Mouse (Mus musculus): ENCODE results near the gene C1qbp. TPM values are rescaled to one million over a fixed set of nuclear protein-coding genes. Genes with fewer than 3 reads are reported as not detected.

The C1qbp gene
- total RNA-seq, 4 experiments from 2014 or later, result 205 to 232 (median 222) TPM

- no peak for DNase-seq (ENCODE audit: low spot score)
These were observed 8.9 kb downstream of the C1qbp start for GRCm38 (mm10) chr11:70973947-70974346.

DNA sequence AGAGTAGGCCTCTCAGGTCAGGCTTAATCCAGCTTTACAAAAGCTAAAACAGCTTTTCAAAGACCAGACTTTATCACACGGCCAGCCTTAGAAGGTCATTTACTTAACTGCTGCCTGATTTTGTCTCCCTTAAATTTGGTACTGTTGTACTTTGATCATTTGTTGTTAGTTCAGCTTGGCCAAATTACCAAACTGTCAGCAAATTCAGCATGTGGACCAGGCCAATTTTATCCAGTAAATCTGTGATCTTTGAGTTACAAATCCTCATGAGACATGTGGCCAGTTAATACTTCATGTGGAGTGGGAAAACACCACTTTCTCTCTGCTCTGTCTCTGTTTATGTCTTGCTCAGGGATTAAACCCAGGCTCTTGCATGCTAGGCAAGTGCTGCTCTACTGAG is 10.2 kb downstream of the C1qbp start:
- no peak for DNase-seq (ENCODE audit: low spot score)

DNA sequence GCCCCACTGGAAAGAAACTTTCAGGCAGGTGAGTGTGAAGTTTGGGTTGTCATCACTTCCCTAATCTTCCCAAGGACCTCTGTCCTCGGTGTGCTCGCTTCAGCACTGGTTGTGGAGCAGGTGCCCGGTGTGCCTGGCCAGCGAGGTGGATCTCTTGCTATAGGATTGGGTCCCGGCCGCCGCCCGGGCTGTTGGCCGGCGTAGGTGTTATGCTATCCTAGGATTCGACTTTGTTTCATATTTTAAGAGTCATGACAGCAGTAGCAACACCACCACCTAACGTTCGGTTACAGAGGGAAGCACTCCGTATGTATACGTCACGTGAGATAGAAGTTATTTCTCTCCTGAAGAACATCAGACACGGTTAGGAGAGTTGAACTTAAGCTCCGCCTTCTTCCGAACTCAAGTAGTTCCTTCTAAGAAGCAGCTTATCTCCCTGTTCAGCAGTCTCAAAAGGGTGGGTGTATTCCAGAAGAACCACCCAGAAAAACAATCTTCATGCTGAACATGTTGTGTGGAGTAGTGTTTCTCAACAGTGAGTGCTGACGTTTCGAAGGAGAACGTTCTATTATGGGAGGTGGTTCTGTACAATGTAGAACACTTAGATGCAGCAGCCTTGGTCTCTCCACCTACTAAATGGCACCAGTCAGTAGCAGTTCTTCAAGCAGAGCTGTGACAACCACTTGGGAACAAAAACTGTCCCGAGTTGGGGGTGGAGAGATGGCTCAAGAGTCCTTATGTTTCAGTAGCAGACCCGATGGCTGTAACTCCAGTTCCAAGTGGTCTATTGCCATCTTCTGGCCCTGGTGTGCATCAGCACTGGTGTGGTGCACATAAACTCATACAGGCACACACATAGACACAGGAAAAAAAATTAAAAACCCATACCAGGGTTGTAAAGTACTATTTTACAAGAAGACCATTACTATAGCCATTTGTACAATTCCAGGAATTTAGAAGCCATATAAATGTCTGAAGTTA is 12.0 kb downstream of the C1qbp start:
- DNase-seq (ENCODE audit: low spot score), result no peak

- peak; percentile 95 for DNase-seq (ENCODE audit: low spot score)
These were observed 12.8 kb downstream of the C1qbp start, which contains the start of the genes Nup88 and Rpain for GRCm38 (mm10) chr11:70969821-70970559. Gene Nup88 (minus strand): TSS chr11:70969973. Gene Rpain (plus strand): TSS chr11:70970213.

DNA sequence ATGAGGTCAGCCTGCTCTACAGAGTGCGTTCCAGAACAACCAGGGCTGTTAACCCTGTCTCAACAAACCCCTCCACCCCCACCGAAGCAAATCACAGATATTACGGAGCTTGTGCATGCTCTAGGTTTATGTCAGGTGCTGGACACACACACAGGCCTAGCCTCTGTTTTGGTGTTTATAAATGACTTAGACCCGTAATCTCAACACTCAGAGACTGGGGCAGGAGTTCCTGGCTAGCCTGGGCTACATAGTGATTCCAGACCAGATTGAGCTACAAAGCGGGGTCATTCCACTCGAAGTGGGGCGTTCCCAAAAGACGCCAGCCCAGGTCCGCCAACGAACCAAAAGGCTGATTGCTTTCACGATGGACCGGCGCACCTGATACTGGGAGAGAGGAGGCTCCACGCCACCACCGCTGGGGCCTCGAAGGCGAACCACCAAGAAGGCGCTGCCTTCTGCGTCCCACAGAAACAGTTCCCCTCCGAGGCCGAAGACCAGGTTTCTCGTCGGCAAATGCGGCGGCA is 13.5 kb downstream of the C1qbp start:
- no peak for DNase-seq (ENCODE audit: low spot score)

DNA sequence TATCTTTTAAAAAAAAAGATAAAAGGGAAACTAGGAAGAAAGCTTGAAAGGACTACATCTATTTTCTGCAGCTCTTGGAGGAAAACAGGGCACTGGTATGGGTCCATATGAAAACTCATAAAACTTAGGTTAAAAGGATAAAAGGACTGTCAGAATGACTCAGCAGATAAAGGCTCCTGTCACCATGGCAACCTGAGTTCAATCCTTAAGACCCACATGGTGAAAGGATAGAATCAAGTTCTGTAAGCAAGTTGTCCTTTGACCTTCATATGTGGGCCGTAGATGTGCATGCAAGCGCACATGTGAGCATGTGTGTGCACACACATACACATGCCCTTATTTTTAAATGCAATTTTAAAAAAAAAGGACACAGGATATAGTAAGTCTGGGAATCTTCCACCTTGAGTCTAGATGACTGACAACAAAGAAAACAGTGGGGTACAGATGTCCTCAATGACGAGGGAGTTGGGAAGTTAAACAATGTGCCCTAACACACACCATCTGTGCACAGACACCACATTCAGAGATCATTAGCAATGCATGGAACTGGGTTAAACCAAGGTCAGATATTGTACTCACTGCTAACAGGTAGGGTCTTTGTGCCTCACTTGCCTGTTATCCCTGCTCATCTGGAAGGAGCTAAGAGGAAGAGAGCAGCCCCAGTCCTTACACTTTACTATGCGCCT is 18.5 kb downstream of the C1qbp start:
- DNase-seq (ENCODE audit: low spot score), result no peak

DNA sequence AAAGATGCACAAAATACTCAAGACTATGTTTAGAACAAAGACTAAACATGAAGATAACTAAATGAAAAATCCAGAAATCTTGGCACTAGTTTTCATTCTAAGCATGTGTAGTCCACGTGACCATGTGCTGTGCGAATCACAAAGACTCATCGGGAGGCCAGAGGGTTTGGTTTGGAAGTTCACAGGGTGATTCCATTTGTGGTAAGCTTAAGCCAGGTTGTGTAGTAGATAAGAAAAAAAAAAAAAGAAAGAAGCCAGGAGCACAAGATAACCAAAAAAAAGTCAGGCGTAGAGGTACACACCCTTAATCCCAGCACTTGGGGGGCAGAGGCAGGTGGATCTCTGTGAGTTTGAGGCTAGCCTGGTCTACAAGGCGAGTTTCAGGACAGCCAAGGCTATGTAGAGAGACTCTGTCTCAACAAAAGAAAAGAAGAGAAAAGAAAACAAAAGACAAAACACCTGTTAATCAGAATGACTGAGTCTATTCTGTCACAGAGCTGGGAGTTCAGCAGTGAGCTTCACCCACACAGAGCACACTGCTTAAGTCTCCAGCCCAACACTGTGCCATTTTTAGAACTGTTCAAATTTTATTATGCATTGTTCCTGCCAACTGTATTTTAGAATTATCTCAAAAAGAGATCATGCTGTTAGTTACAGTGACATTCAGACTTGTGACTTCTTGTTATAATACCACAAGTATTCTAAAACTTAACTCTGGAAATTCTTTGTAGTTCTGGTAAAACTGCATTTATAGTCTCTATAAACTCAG is 21.9 kb downstream of the C1qbp start:
- DNase-seq (ENCODE audit: low spot score), result no peak

- no peak for DNase-seq (ENCODE audit: low spot score)
These were observed 28.1 kb downstream of the C1qbp start for GRCm38 (mm10) chr11:70954711-70955110.

- peak; percentile 26 for DNase-seq (ENCODE audit: low spot score)
These were observed 37.6 kb downstream of the C1qbp start for GRCm38 (mm10) chr11:70944935-70945817.

DNA sequence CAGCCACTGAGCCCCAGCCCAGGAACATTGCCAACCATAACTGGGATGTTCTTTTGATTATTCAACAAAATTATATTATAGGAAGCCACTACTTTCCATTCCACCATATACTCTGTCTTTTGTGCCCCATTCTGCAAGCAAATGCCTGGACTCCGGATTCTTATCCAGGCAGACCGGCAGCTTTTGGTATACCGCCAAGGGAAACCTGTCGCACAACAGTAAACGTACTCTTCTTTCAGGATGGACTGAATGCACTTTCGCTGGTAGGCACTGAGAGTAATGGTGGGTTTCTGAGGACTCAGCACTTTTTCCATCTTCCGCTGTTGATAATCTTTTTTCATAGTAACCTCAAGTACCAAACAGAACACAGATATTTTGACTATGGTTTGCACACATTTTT is 39.2 kb downstream of the C1qbp start:
- no peak for DNase-seq (ENCODE audit: low spot score)

GRCm38 (mm10) chr11:70942596-70942995 is 40.2 kb downstream of the C1qbp start:
- DNase-seq (ENCODE audit: low spot score), result no peak

DNA sequence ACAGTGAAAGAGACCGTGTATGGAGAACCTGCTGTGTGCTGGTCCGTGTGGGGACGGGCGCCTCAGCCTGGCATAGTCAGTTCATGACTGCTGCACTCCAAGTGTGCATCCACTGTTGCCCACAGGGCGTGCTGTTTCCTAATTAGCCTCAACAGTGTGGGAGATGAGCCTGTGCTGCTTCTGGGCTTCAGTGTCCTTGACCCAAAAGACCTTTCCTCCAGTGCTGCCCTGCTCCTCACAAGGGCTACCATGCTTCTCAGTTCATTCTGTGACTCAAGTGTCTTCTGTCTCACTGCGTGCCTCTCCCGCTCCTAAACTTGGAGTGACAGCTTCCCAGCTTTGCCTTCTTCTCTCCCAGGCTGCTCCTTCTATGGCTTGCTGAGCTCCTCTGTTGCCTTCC is 47.5 kb downstream of the C1qbp start:
- no peak for DNase-seq (ENCODE audit: low spot score)

GRCm38 (mm10) chr11:70931461-70931860 is 51.4 kb downstream of the C1qbp start:
- DNase-seq (ENCODE audit: low spot score), result no peak

Other genes starting within 250 kb of the C1qbp start
- gene Zfp3, start 218.8 kb downstream of the C1qbp start, total RNA-seq (2022), result 1 to 10 TPM; 6.1 to 8.6 (median 7.5) TPM
- gene Scimp, start 170.4 kb downstream of the C1qbp start, total RNA-seq (2022), result under 1 TPM; 0.25 to 0.97 (median 0.53) TPM
- gene Rabep1, start 138.2 kb downstream of the C1qbp start, total RNA-seq (2022), result 10 to 100 TPM; 35.9 to 40.8 (median 36.5) TPM
- 10 to 100 TPM; 42.5 to 49.0 (median 45.9) TPM for gene Nup88, start 13.1 kb downstream of the C1qbp start, total RNA-seq (2022)
- gene Rpain, start 12.8 kb downstream of the C1qbp start, total RNA-seq (2022), result 10 to 100 TPM; 15.7 to 17.6 (median 16.7) TPM
- gene Dhx33, start 21.4 kb upstream of the C1qbp start, total RNA-seq (2022), result 10 to 100 TPM in 3 of 4 experiments, 1 to 10 TPM in 1; 9.5 to 11.8 (median 10.6) TPM
- 1 to 10 TPM; 5.6 to 9.2 (median 6.9) TPM for gene Mis12, start 36.6 kb upstream of the C1qbp start, total RNA-seq (2022)
- 10 to 100 TPM; 30.2 to 42.5 (median 34.6) TPM for gene Derl2, start 36.8 kb upstream of the C1qbp start, total RNA-seq (2022)
- 1 to 10 TPM in 1 of 4 experiments, under 1 TPM in 3; 0.41 to 1.2 (median 0.57) TPM for gene 6330403K07Rik, start 50.5 kb upstream of the C1qbp start, total RNA-seq (2022)
- 1 to 10 TPM in 2 of 4 experiments, under 1 TPM in 2; 0.73 to 1.2 (median 1.0) TPM for gene Nlrp1a, start 161.7 kb upstream of the C1qbp start, total RNA-seq (2022)
- gene Nlrp1b, start 247.7 kb upstream of the C1qbp start, total RNA-seq (2022), result under 1 TPM; 0.09 to 0.14 (median 0.10) TPM

All from heart, adult 8-10 months (tissue).